Mouse (Mus musculus) activated CD4-positive, CD25-positive, alpha-beta regulatory T cell (primary cell): ENCODE measurements around the gene Ndufa11. TPM values are rescaled to one million over a fixed set of nuclear protein-coding genes. Genes with fewer than 3 reads are reported as not detected.

Experiments
- polyA plus RNA-seq, 2 experiments: library from polyadenylated mRNA; unstranded; fragments of 100-300 nt; shearing (Covaris generic); gene quantifications; one replicate each; pipeline ENCODE4 v1.2.1; 2017

The Ndufa11 gene
- polyA plus RNA-seq, result 100 to 1,000 TPM; 284 to 322 TPM

GRCm38 (mm10) chr17:56717363-56718058, at the start of gene Ndufa11, which contains the start of gene Vmac:
Ndufa11 (plus strand) TSS chr17:56717767.
Vmac (minus strand) TSS chr17:56718022.

GRCm38 (mm10) chr17:56672941-56673646, 44.5 kb upstream of the Ndufa11 start, which contains the start of gene Ranbp3:
Ranbp3 (plus strand) TSS chr17:56673294.

GRCm38 (mm10) chr17:56757416-56758123, 40.0 kb downstream of the Ndufa11 start, which contains the start of gene Nrtn:
Nrtn (minus strand) TSS chr17:56757530.

GRCm38 (mm10) chr17:56764474-56765354, 47.1 kb downstream of the Ndufa11 start, which contains the start of gene Dus3l:
Dus3l (plus strand) TSS chr17:56764757.

GRCm38 (mm10) chr17:56769950-56770349, 52.4 kb downstream of the Ndufa11 start, which contains the start of gene Prr22:
Prr22 (plus strand) TSS chr17:56770250.

Other genes with a start within 250 kb of the Ndufa11 start
- 10 to 100 TPM; 22.0 to 26.0 TPM for gene Ptprs, start 241.3 kb upstream of the Ndufa11 start, polyA plus RNA-seq
- gene Znrf4, start 205.3 kb upstream of the Ndufa11 start, polyA plus RNA-seq, result not detected
- gene Gm20219, start 163.4 kb upstream of the Ndufa11 start, polyA plus RNA-seq, result under 1 TPM; 0.63 to 1.00 TPM
- 100 to 1,000 TPM; 107 to 129 TPM for gene Safb2, start 133.2 kb upstream of the Ndufa11 start, polyA plus RNA-seq
- 100 to 1,000 TPM; 124 to 148 TPM for gene Safb, start 132.9 kb upstream of the Ndufa11 start, polyA plus RNA-seq
- 100 to 1,000 TPM; 189 to 264 TPM for gene 2410015M20Rik, start 108.0 kb upstream of the Ndufa11 start, polyA plus RNA-seq
- gene Rpl36, start 104.4 kb upstream of the Ndufa11 start, polyA plus RNA-seq, result 1,000 to 10,000 TPM; 1,401 to 2,699 TPM
- 10 to 100 TPM; 34.4 to 41.3 TPM for gene Lonp1, start 90.9 kb upstream of the Ndufa11 start, polyA plus RNA-seq
- gene Catsperd, start 89.6 kb upstream of the Ndufa11 start, polyA plus RNA-seq, result under 1 TPM; 0.16 to 0.36 TPM
- gene Ranbp3, start 44.5 kb upstream of the Ndufa11 start, polyA plus RNA-seq, result 10 to 100 TPM; 79.3 to 90.3 TPM
- gene Vmac, start 255 bp downstream of the Ndufa11 start, polyA plus RNA-seq, result 10 to 100 TPM; 11.9 to 18.9 TPM
- not detected for gene Nrtn, start 39.8 kb downstream of the Ndufa11 start, polyA plus RNA-seq
- gene Dus3l, start 47.0 kb downstream of the Ndufa11 start, polyA plus RNA-seq, result 10 to 100 TPM; 37.5 to 47.0 TPM
- gene Prr22, start 52.5 kb downstream of the Ndufa11 start, polyA plus RNA-seq, result 1 to 10 TPM in 1 of 2 experiments, under 1 TPM in 1; 0.69 to 1.7 TPM
- gene Rfx2, start 113.2 kb downstream of the Ndufa11 start, polyA plus RNA-seq, result 1 to 10 TPM in 1 of 2 experiments, under 1 TPM in 1; 0.95 to 1.7 TPM
- gene Acsbg2, start 156.7 kb downstream of the Ndufa11 start, polyA plus RNA-seq, result not detected
- under 1 TPM; 0.10 to 0.27 TPM for gene 1700061G19Rik, start 157.7 kb downstream of the Ndufa11 start, polyA plus RNA-seq
- 10 to 100 TPM; 31.3 to 45.7 TPM for gene Mllt1, start 217.6 kb downstream of the Ndufa11 start, polyA plus RNA-seq